Mouse (Mus musculus) C2C12 (cell line): Measurements from ENCODE around the gene Eef1akmt1. TPM values are rescaled to one million over a fixed set of nuclear protein-coding genes. Genes with fewer than 3 reads are reported as not detected.

Source experiments
- H3K27me3 ChIP-seq: one replicate; pipeline ENCODE4 v1.6.1; 2011; ENCODE audit not compliant: control insufficient read depth, insufficient read depth, insufficient read length
- H3K36me3 ChIP-seq: one replicate; pipeline ENCODE4 v1.6.1; 2011; ENCODE audit not compliant: control insufficient read depth, insufficient read depth
- H3K4me3 ChIP-seq: one replicate; pipeline ENCODE4 v1.5.1; 2011; ENCODE audit warnings: mild to moderate bottlenecking, control low read depth; ENCODE audit not compliant: poor library complexity, insufficient read depth, severe bottlenecking
- H3K79me2 ChIP-seq: one replicate; pipeline ENCODE4 v1.6.1; 2011; ENCODE audit not compliant: control insufficient read depth, insufficient read depth
- H3K79me3 ChIP-seq: one replicate; pipeline ENCODE4 v1.6.1; 2011; ENCODE audit warnings: low read depth, control low read depth
- H3ac ChIP-seq: one replicate; pipeline ENCODE3; 2011; ENCODE audit warnings: low read depth; ENCODE audit not compliant: control insufficient read depth, insufficient read length
- CEBPB ChIP-seq: IDR thresholded peaks from one replicate; pipeline ENCODE4 v1.6.1; 2011; ENCODE audit warnings: low read depth, mild to moderate bottlenecking, control low read depth, moderate library complexity
- CTCF ChIP-seq: IDR thresholded peaks from one replicate; pipeline ENCODE4 v1.5.1; 2011; ENCODE audit not compliant: control insufficient read depth, insufficient read depth, insufficient read length
- FOSL1 ChIP-seq: IDR thresholded peaks from one replicate; pipeline ENCODE4 v1.8.0; 2011; ENCODE audit warnings: mild to moderate bottlenecking, low read length; ENCODE audit not compliant: poor library complexity, insufficient read depth, severe bottlenecking
- MAX ChIP-seq: IDR thresholded peaks from one replicate; pipeline ENCODE4 v1.6.1; 2011; ENCODE audit warnings: mild to moderate bottlenecking, control low read depth
- MYOD1 ChIP-seq: IDR thresholded peaks from one replicate; pipeline ENCODE4 v1.6.1; 2011; ENCODE audit warnings: low read depth; ENCODE audit not compliant: control insufficient read depth, insufficient read length
- MYOG ChIP-seq: IDR thresholded peaks from one replicate; pipeline ENCODE4 v1.6.1; 2011; ENCODE audit not compliant: control insufficient read depth, insufficient read length; ENCODE audit errors: extremely low read depth
- USF1 ChIP-seq: IDR thresholded peaks from one replicate; pipeline ENCODE4 v1.6.1; 2011; ENCODE audit warnings: low read depth, mild to moderate bottlenecking, control low read depth, moderate library complexity
- polyA plus RNA-seq: library from polyadenylated mRNA; unstranded; fragments of >200 nt; fragmentation: generic; extraction: Trizol; gene quantifications from one replicate; pipeline ENCODE4 v1.2.1, GENCODE M21; 2012; ENCODE audit warnings: missing spikeins

Gene Eef1akmt1
- polyA plus RNA-seq, 1 experiment = 74.0 TPM

DNA sequence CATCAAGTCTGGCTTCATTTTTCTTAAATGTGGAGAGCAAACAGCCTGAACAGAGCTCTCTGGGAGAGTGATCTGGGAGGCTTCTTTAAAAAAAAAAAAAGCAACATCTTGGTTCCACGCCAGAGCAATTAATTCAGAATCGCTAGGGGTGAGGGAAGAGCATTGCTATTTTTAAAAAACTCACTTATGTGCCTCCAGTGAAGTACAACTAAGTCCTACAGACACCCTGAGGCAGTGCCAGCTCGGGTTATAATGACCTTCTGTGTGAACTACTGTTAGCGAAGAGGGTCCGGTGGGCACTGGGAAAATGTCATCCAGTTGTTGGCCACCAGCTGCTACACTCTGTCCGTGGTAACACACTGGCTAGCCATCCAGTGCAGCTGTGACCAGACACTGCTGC lies 35.8 kb downstream of the Eef1akmt1 start:
- H3K36me3 ChIP-seq = no peaks in the 10 kb centered on the region
- no peak overlapping the region for H3K4me3 ChIP-seq
- H3K27me3 ChIP-seq = peaks cover 14% of the 10 kb centered on the region
- H3ac ChIP-seq = no peak overlapping the region
- no peaks in the 10 kb centered on the region for H3K79me3 ChIP-seq
- H3K79me2 ChIP-seq = no peaks in the 10 kb centered on the region
- TF ChIP-seq CTCF (no peak), MYOG (no peak), USF1 (no peak), MYOD1 (no peak), FOSL1 (no peak), CEBPB (no peak), MAX (no peak)

DNA sequence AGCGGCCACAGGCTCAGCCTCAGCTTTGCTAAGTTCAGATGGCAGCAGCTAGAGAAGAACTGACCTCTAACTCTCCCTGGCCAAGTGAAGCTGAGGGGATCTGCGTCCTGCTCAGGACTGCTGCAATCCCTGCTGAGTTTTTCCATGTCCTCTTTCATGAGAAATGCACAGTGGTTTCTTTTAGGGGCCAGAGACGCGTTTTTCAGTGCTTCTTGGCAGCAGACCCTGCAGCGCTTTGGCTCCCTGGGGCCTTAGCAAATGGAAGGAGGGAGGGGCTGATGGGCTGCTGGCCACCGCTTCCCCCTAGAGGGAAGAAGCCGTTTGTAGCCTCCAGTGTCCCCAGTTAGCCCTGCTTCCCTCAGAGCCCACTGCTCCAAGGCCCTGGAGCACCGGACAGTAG lies 36.5 kb downstream of the Eef1akmt1 start:
- Histone ChIP-seq H3K4me3 (no peak overlapping the region), H3ac (no peak overlapping the region), H3K36me3 (no peaks in the 10 kb centered on the region), H3K79me3 (no peaks in the 10 kb centered on the region), H3K79me2 (no peaks in the 10 kb centered on the region), H3K27me3 (peaks cover 14% of the 10 kb centered on the region)
- TF ChIP-seq CEBPB (no peak), CTCF (no peak), USF1 (no peak), MAX (no peak), MYOG (no peak), MYOD1 (no peak), FOSL1 (no peak)

DNA sequence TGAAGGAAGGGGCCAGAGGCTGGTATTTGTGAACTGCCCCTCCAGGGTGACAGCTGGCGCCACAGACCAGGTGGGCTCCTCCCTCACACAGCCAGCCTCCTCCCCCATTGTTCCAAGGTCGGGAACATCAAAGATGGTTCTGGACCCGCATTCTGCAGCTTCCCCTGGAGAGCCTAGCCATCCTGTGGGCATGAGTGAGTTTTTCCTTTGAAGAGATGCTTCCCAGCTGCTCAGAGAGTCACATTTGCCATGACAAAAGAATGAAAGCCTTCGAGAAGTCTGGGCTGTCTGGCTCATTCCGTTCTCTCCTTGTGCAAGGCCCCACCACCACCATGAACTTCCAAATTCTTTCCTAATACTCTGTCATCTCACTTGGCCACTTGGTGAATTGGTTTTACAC lies 37.1 kb downstream of the Eef1akmt1 start:
- Histone ChIP-seq H3ac (no peak overlapping the region), H3K79me2 (no peaks in the 10 kb centered on the region), H3K36me3 (no peaks in the 10 kb centered on the region), H3K27me3 (peaks cover 14% of the 10 kb centered on the region), H3K79me3 (no peaks in the 10 kb centered on the region), H3K4me3 (no peak overlapping the region)
- TF ChIP-seq USF1 (no peak), CTCF (no peak), MYOD1 (no peak), CEBPB (no peak), FOSL1 (no peak), MAX (no peak), MYOG (no peak)

DNA sequence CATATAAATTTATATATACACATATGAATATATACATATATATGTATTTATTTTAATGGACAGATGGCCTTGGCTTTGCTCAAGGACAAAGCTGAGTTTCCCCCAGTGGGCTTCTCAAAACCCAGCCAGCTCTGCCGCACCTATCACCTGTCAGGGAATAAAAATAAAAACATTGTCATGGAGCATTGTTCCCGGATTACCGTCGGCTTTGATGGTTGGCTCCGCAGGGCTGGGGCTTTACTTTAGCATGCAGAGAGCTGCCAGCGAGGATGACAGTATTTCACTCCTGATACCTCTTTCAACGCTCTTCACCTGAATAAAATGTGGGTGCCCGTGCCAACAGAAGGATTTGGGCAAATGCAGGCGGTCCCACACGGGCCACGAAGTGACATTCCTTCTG lies 37.6 kb downstream of the Eef1akmt1 start:
- peaks cover 14% of the 10 kb centered on the region for H3K27me3 ChIP-seq
- H3K4me3 ChIP-seq = no peak overlapping the region
- H3K36me3 ChIP-seq = no peaks in the 10 kb centered on the region
- no peaks in the 10 kb centered on the region for H3K79me3 ChIP-seq
- no peaks in the 10 kb centered on the region for H3K79me2 ChIP-seq
- TF ChIP-seq CEBPB (no peak), USF1 (no peak), MYOG (no peak), FOSL1 (no peak), CTCF (no peak), MAX (no peak), MYOD1 (no peak)
- H3ac ChIP-seq = no peak overlapping the region

DNA sequence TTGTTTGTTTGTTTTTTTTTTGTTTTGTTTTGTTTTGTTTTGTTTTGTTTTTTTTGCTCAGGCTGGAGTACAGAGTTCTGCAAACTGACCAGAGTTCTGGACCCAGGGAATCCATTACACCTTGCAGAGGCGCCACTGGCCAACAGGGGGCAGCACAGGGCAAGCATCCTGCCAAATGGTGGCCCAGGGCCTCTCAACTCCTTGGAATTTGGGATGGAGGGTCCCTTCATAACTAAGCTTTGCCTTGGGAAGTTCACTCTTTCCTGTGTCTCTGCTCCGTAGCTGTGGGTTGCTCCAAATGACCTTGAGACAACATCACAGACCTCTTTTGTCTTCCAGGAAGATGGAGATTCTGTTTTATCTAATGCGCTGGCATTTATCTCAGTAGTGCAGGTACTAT lies 38.2 kb downstream of the Eef1akmt1 start:
- Histone ChIP-seq H3ac (no peak overlapping the region), H3K4me3 (no peak overlapping the region), H3K36me3 (no peaks in the 10 kb centered on the region), H3K79me2 (no peaks in the 10 kb centered on the region), H3K79me3 (no peaks in the 10 kb centered on the region), H3K27me3 (peaks cover 14% of the 10 kb centered on the region)
- no peak for TF ChIP-seq MYOD1
- TF ChIP-seq CTCF = peak; percentile 79

DNA sequence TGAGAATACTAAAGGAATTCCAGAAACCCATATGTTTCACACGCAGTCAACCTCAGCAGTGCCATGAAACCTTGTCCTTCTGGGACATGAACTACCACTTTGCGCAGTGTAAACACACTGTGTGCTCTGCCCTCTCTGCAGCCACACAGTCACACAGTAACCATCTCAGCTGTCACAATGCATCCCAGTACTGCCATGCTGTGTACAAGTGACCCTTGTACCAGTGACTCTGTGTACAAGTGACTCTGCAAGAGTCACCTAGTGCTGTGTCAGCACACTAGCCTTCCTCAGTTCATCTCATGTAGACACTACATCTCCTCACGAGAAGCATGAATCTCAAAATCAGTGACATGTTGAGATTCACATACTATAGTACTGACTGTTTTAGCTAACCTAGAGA lies 38.8 kb downstream of the Eef1akmt1 start:
- Histone ChIP-seq H3K4me3 (no peak overlapping the region), H3K79me3 (no peaks in the 10 kb centered on the region), H3K27me3 (peaks cover 14% of the 10 kb centered on the region), H3K79me2 (no peaks in the 10 kb centered on the region), H3K36me3 (no peaks in the 10 kb centered on the region), H3ac (no peak overlapping the region)
- TF ChIP-seq FOSL1 = no peak
- TF ChIP-seq MYOG = no peak
- TF ChIP-seq MAX = no peak
- no peak for TF ChIP-seq MYOD1
- no peak for TF ChIP-seq USF1
- TF ChIP-seq CEBPB = no peak
- TF ChIP-seq CTCF = no peak
